Mouse (Mus musculus): ENCODE data around the gene Hsd17b7.
A peak's percentile ranks its signal among the peaks of the same experiment; 100 is the strongest.
"Not testable (repeated sequence)": the region's sequence is repeated elsewhere in the genome, so short reads cannot be mapped to it uniquely, and the experiment has no call there.

The Hsd17b7 gene

DNA sequence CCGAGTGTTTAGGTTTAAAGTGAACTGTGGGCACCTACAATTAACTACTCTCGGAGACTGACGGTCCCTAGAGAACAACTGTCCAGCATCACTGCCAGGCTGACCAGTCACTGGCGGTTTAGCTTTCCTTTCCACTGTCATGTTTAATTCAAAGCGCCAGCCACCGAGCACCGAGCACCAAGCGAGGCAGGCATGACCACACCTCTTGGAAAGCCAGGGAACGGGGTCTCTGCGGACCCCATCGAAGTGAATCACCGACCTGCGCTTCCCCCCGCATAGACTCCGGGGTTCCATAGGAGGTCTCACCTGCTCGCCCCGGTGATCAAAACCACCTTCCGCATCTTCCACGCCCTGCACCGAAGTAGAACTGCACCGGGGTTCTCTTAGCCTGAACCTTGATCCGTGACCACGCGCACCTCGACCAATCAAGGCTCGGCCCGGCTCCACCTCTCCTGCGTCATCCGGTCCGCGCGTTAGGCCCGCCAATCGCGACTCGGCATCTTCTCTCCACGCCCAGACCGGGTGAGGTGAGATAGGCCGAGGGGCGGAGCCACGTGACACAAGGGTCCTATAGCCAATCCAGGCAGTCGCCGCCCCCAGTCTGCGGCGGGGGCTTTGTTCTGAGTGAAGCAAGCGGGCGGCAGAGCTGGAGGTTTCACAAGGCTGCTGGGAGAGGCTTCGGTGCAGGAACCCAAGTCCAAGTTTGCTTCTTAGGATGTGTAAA, at the start of gene Hsd17b7:
Gene Hsd17b7 (minus strand): TSS at position 450 of the 724 bp plus-strand sequence.
- peak; percentile 96 to 97 for DNase-seq

DNA sequence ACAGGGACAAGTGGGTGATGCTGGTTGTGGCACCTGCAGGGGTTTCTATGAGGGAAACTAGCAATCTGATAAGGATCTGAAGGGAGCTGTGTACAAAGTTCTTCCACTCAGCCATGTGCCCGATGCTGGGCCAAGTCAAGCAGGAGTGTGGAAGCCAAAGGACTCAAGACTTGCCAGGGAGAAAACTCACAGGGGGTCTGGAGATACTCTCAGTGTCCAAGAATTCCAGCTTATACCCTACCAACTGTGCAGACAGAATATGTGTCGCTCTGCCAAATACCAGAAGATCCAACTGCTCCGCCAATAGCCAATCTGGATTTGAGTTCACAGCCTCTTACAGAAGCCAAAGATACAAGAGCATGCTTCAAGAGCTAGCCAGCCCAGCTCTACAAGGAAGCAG, 45.7 kb upstream of the Hsd17b7 start:
- no peak for DNase-seq

DNA sequence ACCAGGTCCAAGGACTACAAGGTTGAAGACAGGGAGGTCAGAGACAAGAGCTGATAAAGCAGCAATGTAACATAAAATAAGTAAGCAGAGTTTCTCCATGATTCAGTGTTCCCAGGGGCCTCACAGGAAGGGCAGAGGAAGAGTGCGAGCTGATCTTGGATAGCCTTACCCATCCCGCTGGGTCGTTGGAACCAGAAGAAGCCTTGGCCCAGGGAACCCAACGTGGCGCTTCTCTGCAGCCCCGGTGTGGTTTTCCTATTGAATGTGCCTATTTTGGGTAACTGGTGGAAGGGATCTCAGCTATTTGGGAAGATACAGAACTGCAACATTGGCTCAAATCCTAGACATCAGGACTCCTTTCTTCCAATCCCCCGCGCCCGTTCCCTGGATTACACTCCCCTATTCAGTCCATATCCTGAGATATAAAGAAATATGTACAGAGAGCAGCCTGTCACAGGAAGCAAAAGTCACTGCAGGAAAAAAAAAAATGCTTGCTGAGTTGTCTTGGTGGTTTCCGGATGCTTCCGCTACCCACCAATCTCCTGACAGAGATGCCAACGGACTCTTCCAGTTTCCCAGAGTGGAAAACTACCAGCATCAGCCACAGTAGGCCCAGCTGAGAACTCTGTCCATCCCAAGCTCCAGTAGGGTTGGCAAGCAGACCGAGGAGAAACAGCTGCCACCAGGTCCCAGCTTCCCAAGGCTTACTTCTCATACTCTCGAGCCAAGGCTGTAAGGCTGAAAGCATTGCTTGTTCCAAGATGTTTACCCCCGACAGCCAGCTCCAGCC, 41.9 kb upstream of the Hsd17b7 start:
- DNase-seq: peak; percentile 31 to 35

DNA sequence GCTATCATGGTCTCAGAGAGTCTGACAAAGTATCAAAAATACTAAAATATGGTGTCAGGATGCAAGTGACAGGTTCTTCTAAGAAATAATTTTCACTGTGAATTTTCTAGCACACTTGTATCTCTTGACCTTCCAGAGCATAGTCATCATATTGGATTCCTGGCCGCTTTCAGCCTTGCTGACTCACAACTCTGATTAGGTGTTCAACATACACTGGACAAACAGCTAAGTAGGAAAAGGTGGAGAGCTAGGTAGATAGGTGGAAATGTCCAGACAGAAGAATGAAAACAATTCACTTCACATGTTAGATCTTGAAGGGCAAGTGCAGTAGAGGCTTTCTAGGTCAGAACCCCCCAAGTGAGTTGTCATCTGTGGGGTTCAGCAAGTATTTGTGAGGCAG, 40.3 kb upstream of the Hsd17b7 start:
- DNase-seq: no peak

DNA sequence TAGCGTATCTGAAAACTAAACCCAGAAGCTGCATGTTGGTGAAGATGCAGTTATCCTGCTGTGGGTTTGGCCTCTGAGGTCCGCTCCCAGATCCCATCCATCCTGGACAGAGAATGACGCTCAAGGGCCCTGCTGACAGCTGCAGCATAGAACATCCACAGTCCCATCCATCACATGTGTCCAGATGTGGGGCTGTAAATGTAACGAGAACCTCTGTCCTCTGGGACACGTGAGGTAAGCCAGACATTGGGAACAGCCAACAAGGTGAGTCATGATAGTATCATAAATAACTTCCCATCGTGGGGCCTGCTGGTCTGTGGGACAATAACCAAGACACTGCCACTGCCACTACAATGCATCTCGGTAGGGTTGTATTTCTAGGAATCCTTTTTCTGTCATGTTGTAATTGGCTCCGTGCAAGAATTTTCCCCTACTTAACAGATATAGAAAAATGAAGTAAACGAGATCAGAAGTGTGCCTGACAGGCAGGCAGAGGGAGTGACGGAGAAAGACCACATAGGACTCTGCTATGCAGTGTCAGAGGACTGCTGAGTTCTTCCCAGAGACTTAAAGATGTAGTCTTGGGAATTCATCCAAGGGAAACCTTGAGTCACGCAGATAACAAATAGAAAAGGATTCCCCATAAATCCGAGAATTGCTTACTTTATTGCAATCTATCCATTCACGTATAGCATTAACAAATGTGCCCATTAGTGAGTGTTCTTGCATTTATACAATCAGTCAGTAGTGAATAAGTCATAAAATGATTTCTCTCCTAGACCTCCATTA, 39.6 kb upstream of the Hsd17b7 start:
- DNase-seq: no peak

DNA sequence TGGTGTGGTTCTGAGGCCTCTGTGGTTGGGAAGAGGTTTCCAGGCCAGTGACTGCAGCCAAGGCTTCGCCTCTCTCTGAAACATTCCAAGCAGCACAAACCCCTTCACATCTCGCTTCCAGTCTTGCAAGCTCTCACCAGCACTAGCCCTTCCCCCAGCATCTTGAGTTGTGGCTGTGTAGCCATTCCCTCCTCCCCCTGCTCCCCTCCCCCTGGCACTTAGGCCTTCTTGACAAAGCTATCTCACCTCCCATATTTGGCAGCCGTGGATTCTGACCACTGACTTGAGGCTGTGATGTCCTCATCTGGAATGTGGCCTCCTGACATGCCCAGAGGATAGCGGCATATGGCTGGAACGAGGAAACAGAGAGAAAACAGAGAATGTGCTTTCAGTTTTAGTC, 37.5 kb upstream of the Hsd17b7 start:
- no peak for DNase-seq

DNA sequence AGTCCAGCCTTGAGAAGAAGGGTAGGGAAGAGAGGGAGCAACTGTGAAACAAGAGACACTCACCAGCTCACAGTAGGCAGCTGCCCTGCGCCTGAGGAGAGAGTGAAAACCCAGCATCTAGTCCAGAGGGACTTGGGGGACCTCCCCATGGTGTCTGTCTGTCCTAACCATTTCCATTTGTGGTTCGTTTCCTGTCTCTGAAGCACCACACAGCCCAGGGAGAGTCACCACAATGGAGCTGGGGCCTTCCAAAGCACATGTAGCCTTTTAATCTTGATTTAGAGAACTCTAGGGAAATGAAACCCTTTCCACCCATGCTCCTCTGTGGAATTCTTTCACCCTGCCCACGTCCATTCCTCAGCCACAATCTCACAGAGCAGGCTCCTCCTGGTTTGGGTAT, 36.3 kb upstream of the Hsd17b7 start:
- DNase-seq: no peak

DNA sequence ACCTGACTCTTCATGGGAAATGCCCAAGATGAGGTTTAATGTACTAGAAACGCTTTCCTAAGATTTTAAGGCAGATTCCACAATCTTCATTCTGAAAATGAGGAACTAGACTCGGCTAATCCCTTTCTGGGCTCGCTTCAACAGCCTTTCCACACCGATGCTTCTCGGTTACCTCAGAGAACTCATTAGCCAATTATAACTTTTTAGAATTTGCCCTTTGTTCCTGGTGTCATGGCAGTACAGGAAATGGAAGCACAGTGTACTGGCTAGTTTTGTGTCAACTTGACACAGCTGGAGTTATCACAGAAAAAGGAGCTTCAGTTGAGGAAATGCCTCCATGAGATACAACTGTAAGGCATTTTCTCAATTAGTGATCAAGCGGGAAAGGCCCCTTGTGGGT, 24.9 kb upstream of the Hsd17b7 start:
- DNase-seq: not testable (repeated sequence)

DNA sequence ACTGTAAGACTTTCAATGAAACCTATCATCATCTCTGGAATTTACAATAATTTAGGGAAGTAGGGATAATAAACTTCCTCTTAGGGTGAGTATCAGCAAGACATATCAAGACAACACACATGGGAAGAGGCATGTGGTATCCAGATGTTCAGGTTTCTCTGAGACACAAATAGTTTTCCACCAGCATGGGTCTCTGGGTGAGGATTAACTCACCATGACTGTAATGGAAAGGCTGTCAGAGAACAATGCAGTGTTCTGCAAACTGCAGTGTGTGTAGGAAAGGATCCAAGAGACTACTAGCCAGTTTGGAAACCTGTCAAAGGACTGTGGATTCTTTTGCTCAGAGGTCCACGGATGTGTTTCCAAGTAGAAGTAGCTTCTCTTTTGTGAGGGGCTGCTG, 17.1 kb upstream of the Hsd17b7 start:
- DNase-seq: no peak

DNA sequence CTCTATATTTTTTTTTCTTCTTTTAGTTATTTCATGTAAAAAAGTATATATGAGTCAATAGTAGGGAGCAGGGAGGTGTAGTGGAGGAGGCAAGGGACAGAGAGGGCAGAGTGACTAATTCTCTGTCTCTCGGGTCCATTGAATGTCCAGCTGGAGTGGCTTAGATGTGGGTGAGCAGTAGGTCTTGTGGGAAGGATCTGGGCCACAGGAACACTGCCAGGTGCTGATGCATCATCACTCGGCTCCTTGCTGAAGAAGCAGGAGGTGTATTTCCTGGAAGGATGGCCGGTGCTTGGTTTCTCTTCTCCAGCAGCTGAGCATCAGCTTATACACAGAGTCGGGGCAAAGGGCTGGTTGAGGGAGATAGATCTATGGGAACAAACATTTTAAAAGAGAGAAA, 8.6 kb upstream of the Hsd17b7 start:
- DNase-seq: no peak

DNA sequence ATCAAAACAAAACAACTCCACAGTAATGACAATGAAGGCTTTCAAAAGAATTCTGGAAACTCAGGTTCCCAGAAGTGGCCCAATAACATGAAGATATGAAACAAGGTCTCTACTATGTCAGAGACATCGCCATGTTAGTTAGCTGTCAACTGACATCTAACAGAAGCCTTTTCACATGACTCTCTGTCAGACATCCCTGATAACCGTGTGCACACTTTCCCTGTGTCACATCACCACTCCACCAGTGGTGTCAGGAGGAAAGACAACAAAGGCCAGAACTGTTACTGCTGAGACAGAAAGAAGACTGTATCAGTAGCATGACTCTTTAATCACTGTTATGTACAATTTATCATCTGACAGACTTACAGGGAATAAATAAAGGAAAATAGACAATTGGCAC, 3.0 kb upstream of the Hsd17b7 start:
- DNase-seq: no peak

DNA sequence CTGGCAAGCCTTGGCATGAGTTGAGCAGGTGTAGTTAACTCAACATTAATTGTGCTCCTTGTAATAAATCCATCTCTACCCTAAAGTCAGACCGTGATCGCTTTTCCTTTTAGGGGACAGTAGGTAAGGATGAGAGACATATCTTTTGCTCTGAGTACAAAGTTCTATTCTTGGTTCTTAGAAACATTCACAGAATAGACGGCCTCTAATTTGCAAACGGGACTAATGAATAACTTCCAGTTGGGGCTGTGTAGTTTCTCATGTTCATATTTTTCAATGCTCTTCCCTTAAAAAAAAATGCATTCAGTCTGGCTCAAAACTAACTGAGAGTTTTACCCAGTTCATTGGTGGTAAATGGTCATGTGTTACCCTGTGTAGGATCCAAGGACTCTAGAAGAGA, 1.9 kb upstream of the Hsd17b7 start:
- no peak for DNase-seq

DNA sequence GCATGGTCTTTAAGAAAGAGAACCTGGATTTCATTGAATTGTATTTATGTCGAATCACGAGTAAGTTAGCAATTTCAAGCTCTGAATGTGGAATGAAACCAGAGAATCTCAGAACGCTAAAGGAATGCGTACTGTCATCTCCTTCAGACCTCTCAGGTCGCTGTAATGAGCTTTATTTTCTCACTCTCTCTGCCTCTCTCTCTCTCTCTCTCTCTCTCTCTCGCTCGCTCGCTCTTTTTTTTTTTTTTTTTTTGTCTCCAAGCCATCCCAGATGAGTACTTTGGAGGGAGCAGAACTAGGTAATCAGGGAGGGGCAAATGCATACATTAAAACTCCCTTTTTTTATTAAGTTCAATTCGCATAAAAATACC, 460 bp upstream of the Hsd17b7 start:
- DNase-seq: no peak

DNA sequence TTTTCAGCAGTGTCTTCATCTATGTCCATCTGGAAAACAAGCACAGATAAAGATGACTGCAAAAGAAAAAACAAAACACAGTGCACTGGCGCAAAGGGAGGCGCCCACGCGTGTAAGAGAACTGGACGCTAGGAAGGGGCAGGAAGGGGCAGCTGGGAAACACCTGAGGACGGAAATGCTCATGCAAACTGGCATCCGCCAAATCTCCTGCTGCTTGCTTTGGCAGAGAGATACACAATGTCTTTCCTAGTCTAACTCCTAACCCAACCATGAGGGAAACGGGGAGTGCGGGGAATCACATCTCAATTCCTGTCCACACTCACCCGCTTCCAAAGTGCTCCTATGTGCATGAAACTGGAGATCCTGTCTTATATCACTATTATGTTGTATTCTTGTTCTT, 15.9 kb downstream of the Hsd17b7 start:
- peak in 1 of 2 experiments; percentile 21 for DNase-seq

DNA sequence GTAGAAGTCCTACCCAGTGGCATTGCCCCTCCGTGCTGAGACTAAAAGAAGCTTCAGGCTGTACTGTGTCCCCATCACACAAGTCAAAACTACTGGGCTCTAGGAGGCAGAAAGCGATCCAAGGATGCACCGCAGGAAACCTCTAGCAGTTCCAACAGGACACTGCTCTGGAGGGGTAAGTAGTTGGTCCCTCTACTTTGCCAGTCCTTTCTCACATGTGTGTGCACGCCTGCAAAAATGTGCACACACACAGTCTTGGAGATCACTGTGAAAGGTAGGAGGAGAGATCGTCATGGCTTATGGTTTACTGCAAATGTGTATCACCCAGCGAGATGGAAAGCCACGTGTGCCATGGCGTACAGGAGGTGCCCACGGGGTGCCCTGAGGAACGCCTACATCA, 16.4 kb downstream of the Hsd17b7 start:
- DNase-seq: no peak

DNA sequence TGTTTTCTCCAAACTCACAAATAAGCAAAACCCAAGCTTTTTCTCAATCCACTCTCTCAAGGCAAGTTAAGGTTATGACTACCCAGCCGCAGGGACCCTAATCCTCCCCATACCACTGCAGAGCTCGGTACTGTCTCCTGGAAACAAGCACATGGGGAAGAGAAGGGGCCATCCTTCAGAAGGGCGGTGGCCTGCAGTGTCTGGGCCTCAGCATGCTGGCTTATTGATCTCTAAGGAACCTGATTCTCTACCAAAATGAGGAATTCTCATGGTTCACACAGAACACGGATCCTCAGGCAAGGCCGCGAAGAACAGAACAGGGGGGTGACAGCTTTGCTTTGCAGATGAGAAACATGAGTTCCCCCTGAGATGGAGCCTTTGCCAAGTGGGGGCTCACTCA, 17.5 kb downstream of the Hsd17b7 start:
- DNase-seq: no peak

DNA sequence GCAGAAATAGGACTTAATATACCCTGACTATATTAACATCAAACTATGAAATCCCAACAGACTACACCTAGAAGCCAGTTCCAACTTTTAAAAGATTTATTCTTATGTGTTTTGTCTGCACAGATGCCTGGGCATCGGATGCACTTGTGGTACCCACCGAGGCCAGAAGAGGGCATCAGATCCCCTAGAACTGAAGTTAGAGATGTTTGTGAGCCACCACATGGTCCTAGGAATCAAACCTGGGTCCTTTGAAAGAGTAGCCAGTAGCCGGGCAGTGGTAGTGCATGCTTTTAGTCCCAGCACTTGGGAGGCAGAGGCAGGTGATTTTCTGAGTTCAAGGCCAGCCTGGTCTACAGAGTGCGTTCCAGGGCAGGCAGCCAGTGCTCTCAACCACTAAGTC, 18.4 kb downstream of the Hsd17b7 start:
- DNase-seq: no peak

DNA sequence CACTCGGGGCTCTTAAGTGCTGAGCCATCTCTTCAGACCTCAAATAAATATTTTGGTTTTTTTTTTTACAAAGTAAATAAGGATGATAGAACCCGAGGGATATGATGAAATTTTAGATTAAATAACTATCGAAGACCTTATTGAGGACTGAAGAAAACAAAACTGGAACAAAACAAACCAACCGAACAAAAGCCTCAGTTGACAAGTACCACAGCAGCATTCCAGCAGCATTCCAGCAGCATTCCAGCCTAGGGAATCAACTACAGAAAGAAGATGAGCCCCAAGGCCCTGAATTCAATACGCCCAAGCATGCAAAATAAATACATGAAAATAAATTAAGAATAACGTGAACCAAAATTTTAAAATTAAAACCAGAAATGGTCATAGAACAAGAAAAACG, 19.1 kb downstream of the Hsd17b7 start:
- DNase-seq: no peak

DNA sequence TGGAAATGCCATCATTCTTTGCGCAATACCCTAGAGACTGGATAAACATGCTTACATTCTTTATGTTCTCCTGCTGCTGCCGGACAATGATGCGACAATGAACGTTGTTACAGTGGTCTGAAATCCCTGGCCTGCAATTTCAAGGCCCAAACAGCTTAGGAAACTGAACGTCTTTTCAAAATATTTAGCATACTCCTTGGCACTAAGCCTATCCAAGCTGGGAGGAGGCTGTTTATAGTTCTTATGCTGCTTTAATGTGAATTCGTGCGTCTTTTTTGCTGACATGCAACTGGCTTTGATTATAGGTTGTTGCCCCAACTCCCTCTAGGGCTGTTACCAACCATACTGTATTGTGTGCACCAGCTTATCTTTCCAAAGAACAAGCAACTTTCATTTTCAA, 20.2 kb downstream of the Hsd17b7 start:
- DNase-seq: no peak

DNA sequence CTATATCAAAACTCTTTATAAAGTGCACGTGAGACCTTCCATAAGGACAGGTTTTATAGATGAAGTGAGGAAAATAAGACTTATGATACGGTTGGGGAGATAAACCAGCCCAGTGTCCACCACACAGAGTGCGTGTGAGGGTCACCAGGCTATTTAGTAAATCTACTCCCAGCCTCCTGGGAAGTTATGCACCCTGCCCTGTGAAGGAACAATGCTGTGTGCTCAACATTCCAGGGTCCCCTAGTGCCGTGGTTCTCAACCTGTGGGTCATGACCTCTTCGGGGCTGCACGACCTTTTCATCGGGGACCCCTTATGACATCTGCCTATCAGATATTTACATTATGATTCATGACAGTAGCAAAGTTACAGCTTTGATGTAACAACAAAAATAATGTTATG, 20.8 kb downstream of the Hsd17b7 start:
- DNase-seq: no peak

DNA sequence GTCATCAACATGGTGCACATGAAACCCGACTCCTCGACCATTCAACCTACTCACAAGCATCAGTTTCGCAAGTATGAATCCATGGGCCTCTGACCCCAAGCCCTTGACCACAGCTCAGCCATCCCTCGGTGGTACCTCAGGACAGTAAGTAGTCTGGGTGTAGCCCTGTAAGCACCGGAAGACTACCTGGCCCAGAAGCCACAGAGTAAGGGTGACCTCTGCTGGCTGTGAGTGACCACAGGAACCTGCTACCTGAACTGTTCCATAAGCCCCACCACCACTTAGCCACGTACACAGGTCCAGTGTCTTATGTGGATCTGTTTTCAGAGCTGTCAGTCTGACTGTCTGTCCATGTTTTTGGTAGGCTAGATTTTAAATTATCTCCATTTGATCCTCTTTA, 21.4 kb downstream of the Hsd17b7 start:
- no peak for DNase-seq

DNA sequence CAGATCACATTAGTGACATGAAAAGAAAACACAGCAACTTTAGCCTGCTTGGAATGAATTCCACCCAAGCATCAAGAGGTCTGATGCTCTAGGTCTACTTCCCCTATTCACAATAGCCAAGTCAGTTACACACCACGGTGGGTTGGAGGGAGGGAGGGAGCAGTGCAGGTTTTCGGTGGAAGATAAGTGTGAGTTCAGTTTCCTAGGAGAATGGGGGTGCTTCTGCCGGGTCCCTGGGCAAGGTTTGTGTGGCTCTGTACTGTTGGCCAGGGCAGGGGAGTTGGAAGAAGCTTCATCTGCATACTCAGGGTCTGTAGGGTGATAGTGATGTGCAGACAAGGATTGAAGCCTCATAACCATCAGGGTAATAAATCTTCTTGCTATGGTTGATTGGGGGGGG, 23.0 kb downstream of the Hsd17b7 start:
- no peak for DNase-seq

DNA sequence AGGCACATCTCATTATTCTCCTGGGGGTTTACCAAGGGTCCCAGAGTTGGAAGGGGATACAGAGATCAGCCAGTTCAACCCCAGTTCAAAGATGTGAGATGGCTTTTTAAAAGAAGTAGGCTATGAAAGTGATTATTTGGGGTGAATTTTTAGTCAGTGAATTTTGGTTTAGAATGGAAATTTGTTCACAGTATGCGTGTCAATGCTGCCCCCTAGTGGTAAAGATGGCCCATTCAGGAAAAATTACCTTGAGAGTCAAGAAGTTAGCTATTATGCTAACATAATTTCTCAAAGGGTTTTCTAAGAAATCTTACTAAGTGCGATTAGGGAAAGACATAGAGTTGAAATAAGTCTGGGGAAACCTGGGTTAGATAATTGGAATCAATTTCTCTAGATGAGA, 29.7 kb downstream of the Hsd17b7 start:
- peak in 1 of 2 experiments; percentile 51 for DNase-seq

All from cerebellum, postnatal 36 days (tissue).